8 mouse cellular contexts compared by ENCODE assay signal in genomic region chr2:30076959-30077358, GRCm38 (mm10). TPM values are rescaled to one million over a fixed set of nuclear protein-coding genes. Genes with fewer than 3 reads are reported as not detected.
DNase-seq lines count a peak whose midpoint lies in the region; ATAC-seq and TF ChIP-seq lines count a peak whose summit lies in the region.

No protein-coding gene starts in this region.

- H3K4me3 ChIP-seq in lung, embryonic 14.5 days (ENCODE audit: low read depth, low read length), result no peak overlapping the region
- H3K4me3 ChIP-seq in forebrain, embryonic 14.5 days (ENCODE audit: low read depth, low read length), result peak overlapping the region; percentile 46; the same call in 1 of the 2 replicates
- H3K4me3 ChIP-seq in limb, embryonic 15.5 days, result peak overlapping the region; percentile 61; the same call in 1 of the 2 replicates
- peak overlapping the region; percentile 70 for H3K4me3 ChIP-seq in stomach, embryonic 15.5 days (replicated peaks)

- no peak for TF ChIP-seq CTCF in lung, embryonic 14.5 days (IDR thresholded peaks at IDR 0.05; ENCODE audit: low read depth)

- 59% methylated on average over 6 of the region's 6 CpGs for WGBS in lung, embryonic 14.5 days
- 65% methylated on average over 6 of the region's 6 CpGs for WGBS in forebrain, embryonic 14.5 days
- 63% methylated on average over 6 of the region's 6 CpGs for WGBS in limb, embryonic 15.5 days
- 67% methylated on average over 6 of the region's 6 CpGs for WGBS in stomach, embryonic 15.5 days

- peak; percentile 16 for ATAC-seq in lung, embryonic 14.5 days (ENCODE audit: insufficient read depth)
- no peak; the same call in none of the 2 replicates for ATAC-seq in forebrain, embryonic 14.5 days
- no peak for ATAC-seq in limb, embryonic 15.5 days (ENCODE audit: insufficient number of reproducible peaks, low FRiP score, low TSS enrichment, low read depth)
- ATAC-seq in stomach, embryonic 15.5 days (ENCODE audit: insufficient read depth, low FRiP score, low read depth), result no peak; the same call in 1 of the 2 replicates

- H3K9ac ChIP-seq in lung, embryonic 14.5 days, result no peak overlapping the region
- H3K9ac ChIP-seq in forebrain, embryonic 14.5 days (ENCODE audit: low read length), result peak overlapping the region; percentile 45; the same call in 1 of the 2 replicates
- H3K9ac ChIP-seq in limb, embryonic 15.5 days, result no peak overlapping the region
- H3K9ac ChIP-seq in stomach, embryonic 15.5 days, result no peak overlapping the region

- no peaks in the 10 kb centered on the region for H3K27me3 ChIP-seq in lung, embryonic 14.5 days (ENCODE audit: insufficient read depth, low read length)
- H3K27me3 ChIP-seq in forebrain, embryonic 14.5 days (replicated peaks; ENCODE audit: control insufficient read depth, insufficient read depth, low read length), result no peaks in the 10 kb centered on the region
- no peaks in the 10 kb centered on the region for H3K27me3 ChIP-seq in limb, embryonic 15.5 days
- H3K27me3 ChIP-seq in stomach, embryonic 15.5 days (replicated peaks), result no peaks in the 10 kb centered on the region

- no peaks in the 10 kb centered on the region for H3K9me3 ChIP-seq in lung, embryonic 14.5 days (ENCODE audit: low read depth, low read length)
- H3K9me3 ChIP-seq in forebrain, embryonic 14.5 days (replicated peaks; ENCODE audit: control insufficient read depth, low read length), result no peaks in the 10 kb centered on the region
- no peaks in the 10 kb centered on the region for H3K9me3 ChIP-seq in limb, embryonic 15.5 days
- no peaks in the 10 kb centered on the region for H3K9me3 ChIP-seq in stomach, embryonic 15.5 days

- peaks cover 21% of the 10 kb centered on the region for H3K36me3 ChIP-seq in lung, embryonic 14.5 days (ENCODE audit: insufficient read depth)
- H3K36me3 ChIP-seq in forebrain, embryonic 14.5 days (ENCODE audit: control insufficient read depth, insufficient read depth, low read length), result peaks cover 22% of the 10 kb centered on the region
- H3K36me3 ChIP-seq in limb, embryonic 15.5 days, result peaks cover 17% of the 10 kb centered on the region
- 0 out of 2 replicates have a peak, but pooled peaks cover 6% of the 10 kb centered on the region for H3K36me3 ChIP-seq in stomach, embryonic 15.5 days

- DNase-seq in lung, embryonic 14.5 days, result no peak
- no peak for DNase-seq in lung, postnatal 10 days
- no peak for DNase-seq in forebrain, embryonic 14.5 days (ENCODE audit: low spot score)
- no peak for DNase-seq in left cerebral cortex, adult 8-10 months (ENCODE audit: low spot score in 2 of 2)
- DNase-seq in urinary bladder, postnatal 10 days (ENCODE audit: low spot score), result no peak
- no peak for DNase-seq in retina, postnatal 1 day

- 0 out of 2 replicates have a peak, but pooled peaks cover 5% of the 10 kb centered on the region for H3K4me1 ChIP-seq in lung, embryonic 14.5 days (ENCODE audit: insufficient read depth)
- peaks cover 4% of the 10 kb centered on the region; the same call in 1 of the 2 replicates for H3K4me1 ChIP-seq in forebrain, embryonic 14.5 days (ENCODE audit: control insufficient read depth, insufficient read depth, low read length)
- H3K4me1 ChIP-seq in limb, embryonic 15.5 days, result peaks cover 28% of the 10 kb centered on the region
- H3K4me1 ChIP-seq in stomach, embryonic 15.5 days, result peaks cover 12% of the 10 kb centered on the region; the same call in 1 of the 2 replicates

- H3K27ac ChIP-seq in lung, embryonic 14.5 days (ENCODE audit: low read depth), result 0 out of 2 replicates have a peak overlapping the region, but pooled peaks have one; percentile 21
- peak overlapping the region; percentile 21; the same call in 1 of the 2 replicates for H3K27ac ChIP-seq in forebrain, embryonic 14.5 days (ENCODE audit: low read depth, low read length)
- H3K27ac ChIP-seq in limb, embryonic 15.5 days, result peak overlapping the region; percentile 91
- H3K27ac ChIP-seq in stomach, embryonic 15.5 days, result peak overlapping the region; percentile 92

- H3K4me2 ChIP-seq in lung, embryonic 14.5 days, result peak overlapping the region; percentile 92
- H3K4me2 ChIP-seq in forebrain, embryonic 14.5 days (ENCODE audit: low read length), result peak overlapping the region; percentile 96
- peak overlapping the region; percentile 97 for H3K4me2 ChIP-seq in limb, embryonic 15.5 days
- H3K4me2 ChIP-seq in stomach, embryonic 15.5 days, result peak overlapping the region; percentile 97

RNA-seq across cellular contexts. Expression of gene Pkn3, which starts 0.5 kb away (rescaled TPM):
- 9.5 and 11.7 TPM in 2 replicates for polyA plus RNA-seq in lung, embryonic 14.5 days (2014; fragmentation: Nextera tagmentation; extraction: Ambion mirVana)
- 2.2 and 2.5 TPM in 2 replicates for polyA plus RNA-seq in forebrain, embryonic 14.5 days (2014; fragmentation: Nextera tagmentation; extraction: Ambion mirVana)
- polyA plus RNA-seq in limb, embryonic 15.5 days (2015; fragmentation: Nextera tagmentation; extraction: Ambion mirVana), result 8.6 and 10.4 TPM in 2 replicates
- 7.9 and 10.5 TPM in 2 replicates for polyA plus RNA-seq in stomach, embryonic 15.5 days (2015; fragmentation: Nextera tagmentation; extraction: Ambion mirVana)
- total RNA-seq in left cerebral cortex, adult 8-10 months (2022), result 1 to 10 TPM; 1.9 to 4.5 (median 2.3) TPM

RNA-seq across cellular contexts. Expression of gene Zdhhc12, which starts 16.5 kb away (rescaled TPM):
- 28.5 and 31.5 TPM in 2 replicates for polyA plus RNA-seq in lung, embryonic 14.5 days (2014; fragmentation: Nextera tagmentation; extraction: Ambion mirVana)
- 21.6 and 24.1 TPM in 2 replicates for polyA plus RNA-seq in forebrain, embryonic 14.5 days (2014; fragmentation: Nextera tagmentation; extraction: Ambion mirVana)
- polyA plus RNA-seq in limb, embryonic 15.5 days (2015; fragmentation: Nextera tagmentation; extraction: Ambion mirVana), result 21.1 and 21.6 TPM in 2 replicates
- polyA plus RNA-seq in stomach, embryonic 15.5 days (2015; fragmentation: Nextera tagmentation; extraction: Ambion mirVana), result 46.5 and 47.1 TPM in 2 replicates
- total RNA-seq in left cerebral cortex, adult 8-10 months (2022), result 10 to 100 TPM in 1 of 4 experiments, 1 to 10 TPM in 3; 6.8 to 10.5 (median 8.9) TPM

RNA-seq across cellular contexts. Expression of gene Set, which starts 19.8 kb away (rescaled TPM):
- polyA plus RNA-seq in lung, embryonic 14.5 days (2014; fragmentation: Nextera tagmentation; extraction: Ambion mirVana), result 564 and 591 TPM in 2 replicates
- 379 and 393 TPM in 2 replicates for polyA plus RNA-seq in forebrain, embryonic 14.5 days (2014; fragmentation: Nextera tagmentation; extraction: Ambion mirVana)
- 323 and 361 TPM in 2 replicates for polyA plus RNA-seq in limb, embryonic 15.5 days (2015; fragmentation: Nextera tagmentation; extraction: Ambion mirVana)
- 426 and 452 TPM in 2 replicates for polyA plus RNA-seq in stomach, embryonic 15.5 days (2015; fragmentation: Nextera tagmentation; extraction: Ambion mirVana)
- total RNA-seq in left cerebral cortex, adult 8-10 months (2022), result 100 to 1,000 TPM; 190 to 221 (median 207) TPM

RNA-seq across cellular contexts. Expression of gene Wdr34, which starts 28.3 kb away (rescaled TPM):
- 27.7 and 28.5 TPM in 2 replicates for polyA plus RNA-seq in lung, embryonic 14.5 days (2014; fragmentation: Nextera tagmentation; extraction: Ambion mirVana)
- polyA plus RNA-seq in forebrain, embryonic 14.5 days (2014; fragmentation: Nextera tagmentation; extraction: Ambion mirVana), result 51.4 and 63.1 TPM in 2 replicates
- 36.7 and 37.0 TPM in 2 replicates for polyA plus RNA-seq in limb, embryonic 15.5 days (2015; fragmentation: Nextera tagmentation; extraction: Ambion mirVana)
- polyA plus RNA-seq in stomach, embryonic 15.5 days (2015; fragmentation: Nextera tagmentation; extraction: Ambion mirVana), result 27.2 and 27.9 TPM in 2 replicates
- total RNA-seq in left cerebral cortex, adult 8-10 months (2022), result 10 to 100 TPM; 38.7 to 43.4 (median 42.1) TPM

RNA-seq across cellular contexts. Expression of gene Zer1, which starts 47.4 kb away (rescaled TPM):
- 8.8 and 8.9 TPM in 2 replicates for polyA plus RNA-seq in lung, embryonic 14.5 days (2014; fragmentation: Nextera tagmentation; extraction: Ambion mirVana)
- 8.4 and 8.9 TPM in 2 replicates for polyA plus RNA-seq in forebrain, embryonic 14.5 days (2014; fragmentation: Nextera tagmentation; extraction: Ambion mirVana)
- 6.5 and 8.6 TPM in 2 replicates for polyA plus RNA-seq in limb, embryonic 15.5 days (2015; fragmentation: Nextera tagmentation; extraction: Ambion mirVana)
- 7.0 and 7.1 TPM in 2 replicates for polyA plus RNA-seq in stomach, embryonic 15.5 days (2015; fragmentation: Nextera tagmentation; extraction: Ambion mirVana)
- total RNA-seq in left cerebral cortex, adult 8-10 months (2022), result 100 to 1,000 TPM; 141 to 144 (median 142) TPM

Comparison
In these comparisons a context has a peak if more than half of its experiments do, and no peak if none do; other contexts are left out.
1. H3K27ac ChIP-seq: peak in every context shown above with its lines; median percentile 92 in stomach, embryonic 15.5 days; 91 in limb, embryonic 15.5 days; 21 in lung, embryonic 14.5 days; 21 in forebrain, embryonic 14.5 days.